Mouse (Mus musculus) myocyte (in vitro differentiated cells): Measurements from ENCODE around the gene H2-K1.
A peak's percentile ranks its signal among the peaks of the same experiment; 100 is the strongest.

Experiments
- CEBPB ChIP-seq: IDR thresholded peaks from 2 replicates; pipeline ENCODE4 v1.6.1; 2011; ENCODE audit warnings: mild to moderate bottlenecking, moderate library complexity; ENCODE audit not compliant: poor library complexity, insufficient read depth, severe bottlenecking
- E2F4 ChIP-seq: IDR thresholded peaks from one replicate; pipeline ENCODE4 v1.6.1; 2011; ENCODE audit warnings: mild to moderate bottlenecking, control low read depth, moderate library complexity; ENCODE audit not compliant: insufficient read depth
- MAX ChIP-seq: IDR thresholded peaks from one replicate; pipeline ENCODE4 v1.6.1; 2011; ENCODE audit warnings: low read depth, mild to moderate bottlenecking, control low read depth
- MYOG ChIP-seq, 3 experiments: IDR thresholded peaks; one replicate each; pipeline ENCODE4 v1.6.1; 2011; ENCODE audit warnings: control low read depth in 2 of 3, low read depth in 2 of 3, mild to moderate bottlenecking in 2 of 3; ENCODE audit not compliant: insufficient read length in 2 of 3, control insufficient read depth in 1 of 3, insufficient read depth in 1 of 3
- POLR2A ChIP-seq: IDR thresholded peaks from one replicate; pipeline ENCODE4 v1.6.1; 2011; ENCODE audit warnings: low read depth, mild to moderate bottlenecking, control low read depth, moderate library complexity; ENCODE audit not compliant: insufficient read length
- POLR2AphosphoS2 ChIP-seq: IDR thresholded peaks from one replicate; pipeline ENCODE4 v1.6.1; 2011; ENCODE audit warnings: low read depth, control low read depth; ENCODE audit not compliant: insufficient read length
- TCF12 ChIP-seq: IDR thresholded peaks from one replicate; pipeline ENCODE4 v1.6.1; 2011; ENCODE audit warnings: mild to moderate bottlenecking, control low read depth; ENCODE audit not compliant: poor library complexity, insufficient read depth, severe bottlenecking
- USF1 ChIP-seq: IDR thresholded peaks from one replicate; pipeline ENCODE4 v1.6.1; 2011; ENCODE audit warnings: low read depth, mild to moderate bottlenecking, control low read depth, moderate library complexity

GRCm38 (mm10) chr17:33948090-33948904 is 51.9 kb downstream of the H2-K1 start:
- TF ChIP-seq POLR2A (no peak), MAX (no peak), E2F4 (no peak), USF1 (no peak), CEBPB (no peak), TCF12 (no peak), POLR2AphosphoS2 (peak; percentile 14), MYOG (IDR thresholded peaks at IDR 0.05; ENCODE audit: control insufficient read depth in 1 of 3, insufficient read depth in 1 of 3, insufficient read length in 2 of 3, low read depth in 2 of 3) (no peak)
